Mouse (Mus musculus) liver, postnatal 0 days (tissue): ENCODE measurements around the gene Glcci1.

Source experiments
- CTCF ChIP-seq: sonication (generic); IDR thresholded peaks from 2 replicates; pipeline ENCODE4 v1.5.1; 2016; ENCODE audit warnings: antibody characterized with exemption, low read depth
- EP300 ChIP-seq: IDR thresholded peaks from 2 replicates; pipeline ENCODE4 v1.6.1; 2016; ENCODE audit warnings: antibody characterized with exemption, low read depth, mild to moderate bottlenecking

GRCm38 (mm10) chr6:8511447-8511846 lies 2.0 kb downstream of the Glcci1 start:
- TF ChIP-seq CTCF: no peak
- TF ChIP-seq EP300: no peak
